Mouse (Mus musculus) lung, postnatal 25 days (tissue): ENCODE measurements around the gene Galns.
"Not testable (repeated sequence)": the region's sequence is repeated elsewhere in the genome, so short reads cannot be mapped to it uniquely, and the experiment has no call there.

Experiments
- DNase-seq: peaks from one replicate; pipeline ENCODE4 v3.0.0; 2022; ENCODE audit warnings: low spot score

Gene Galns

DNA sequence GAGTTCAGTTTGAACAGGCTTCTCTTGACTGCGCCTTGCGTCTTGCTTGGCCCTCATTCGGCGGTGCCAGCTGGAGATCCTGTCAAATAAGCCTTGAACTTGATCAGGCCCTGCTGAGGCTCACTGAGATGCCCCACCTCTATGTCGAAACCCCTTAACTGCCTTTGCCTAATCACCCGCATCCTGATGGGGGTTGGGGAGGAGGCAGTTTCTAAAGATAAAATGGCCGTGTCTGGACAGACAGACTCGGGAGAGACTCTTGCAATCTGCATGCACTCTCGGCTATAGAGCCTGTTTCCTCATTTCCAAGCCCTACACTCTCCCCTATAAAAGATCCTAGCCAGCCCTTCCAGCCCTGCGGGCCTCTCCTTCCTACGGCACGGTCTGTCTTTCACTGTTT, 18.0 kb downstream of the Galns start:
- no peak for DNase-seq

DNA sequence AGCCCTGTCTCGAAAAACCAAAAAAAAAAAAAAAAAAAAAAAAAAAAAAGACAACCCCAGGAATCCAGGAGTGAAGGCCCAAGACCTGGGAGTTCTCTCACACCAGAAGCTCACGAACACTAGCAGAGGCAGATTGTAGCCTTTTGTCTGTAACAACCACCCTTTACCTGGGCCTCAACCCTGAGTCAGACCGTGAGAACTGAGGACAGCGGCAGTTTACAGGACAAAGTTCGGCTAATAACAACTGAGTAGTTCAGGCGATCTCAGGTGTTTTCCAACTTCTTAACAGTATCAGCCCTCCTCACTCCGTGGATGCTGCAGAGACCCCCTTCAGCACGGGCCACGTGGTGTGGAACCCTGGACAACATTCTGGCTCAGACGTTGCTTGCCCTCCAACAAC, 24.5 kb downstream of the Galns start:
- no peak for DNase-seq

DNA sequence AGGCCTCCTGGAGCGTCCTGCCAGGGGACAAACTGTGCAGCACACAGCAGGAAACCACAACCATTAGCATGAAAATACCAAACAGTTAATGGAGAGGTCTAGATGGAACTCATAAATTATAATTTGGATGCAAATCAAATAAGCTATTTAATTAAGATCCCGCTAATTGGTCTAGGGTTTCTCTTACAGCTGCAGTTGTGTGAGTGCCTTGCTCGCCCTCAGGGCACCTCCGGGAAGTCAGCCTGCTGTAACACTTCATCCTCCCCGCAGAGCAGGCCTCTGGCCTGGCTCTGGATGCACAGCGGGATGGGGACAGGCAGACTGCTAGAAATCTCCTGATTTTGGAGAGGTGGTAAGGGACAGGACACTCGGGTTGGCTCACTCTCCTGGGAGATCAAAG, 25.1 kb downstream of the Galns start:
- DNase-seq: no peak

DNA sequence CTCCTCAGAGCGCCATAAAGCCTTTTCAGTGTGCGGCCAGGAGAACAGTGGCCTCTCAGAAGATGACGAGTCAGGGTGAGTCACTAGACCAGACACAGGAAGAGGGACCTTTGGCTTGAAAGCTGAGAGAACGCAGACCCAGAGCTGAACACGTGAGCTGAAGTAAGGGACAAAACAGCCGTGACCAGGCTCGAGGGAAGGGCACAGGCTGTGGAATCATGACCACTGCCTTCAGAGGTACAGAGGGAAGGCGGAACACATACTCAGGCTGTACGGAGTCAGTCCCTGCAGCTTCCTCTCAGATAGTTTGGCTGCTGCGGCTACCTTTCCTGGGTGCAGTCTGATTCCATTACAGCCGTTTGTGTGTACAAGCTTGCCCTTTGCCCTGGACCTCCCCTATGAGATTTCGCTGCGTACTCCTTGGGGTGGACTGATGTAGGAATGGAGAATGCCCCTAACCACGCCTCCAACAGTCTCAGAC, 25.8 kb downstream of the Galns start:
- DNase-seq: no peak

DNA sequence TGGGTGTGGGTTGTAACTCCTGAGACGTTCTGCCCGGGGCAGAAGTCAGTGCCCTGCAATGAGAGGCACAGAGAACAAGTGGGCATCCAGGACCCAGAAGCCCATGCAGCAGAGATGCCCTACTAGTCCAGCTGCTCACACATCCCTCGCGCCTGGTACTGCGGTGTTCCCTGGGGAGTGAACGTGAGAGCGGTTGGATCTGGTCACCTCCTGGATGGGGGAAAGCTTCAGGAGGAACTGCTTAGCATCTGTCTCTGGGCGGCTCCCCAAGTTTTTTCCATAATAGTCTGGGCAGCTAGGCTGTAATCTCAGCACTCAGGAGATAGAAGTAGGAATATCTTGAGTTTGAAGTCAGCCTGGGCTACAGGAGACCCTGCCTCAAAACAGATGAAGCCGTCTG, 26.3 kb downstream of the Galns start:
- no peak for DNase-seq

DNA sequence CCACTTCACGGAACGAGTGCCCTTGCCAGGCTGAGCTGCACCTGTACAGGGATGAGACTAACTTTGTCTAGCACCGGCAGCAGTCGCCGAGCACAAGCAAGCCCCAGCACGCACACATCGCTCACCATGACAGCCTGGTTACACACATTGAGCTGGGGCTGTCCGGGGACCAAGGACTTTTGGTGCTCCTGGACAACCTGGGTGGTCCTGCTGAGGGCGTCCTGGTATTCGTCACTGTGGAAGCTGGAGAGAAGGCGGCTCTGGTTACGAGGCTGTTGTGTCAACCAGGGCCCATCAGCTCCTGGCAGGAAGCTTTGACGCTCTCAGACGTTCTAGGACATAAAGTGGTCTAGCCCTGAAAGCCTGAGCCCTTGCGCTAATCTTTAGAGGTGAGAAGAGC, 30.3 kb downstream of the Galns start:
- DNase-seq: no peak

DNA sequence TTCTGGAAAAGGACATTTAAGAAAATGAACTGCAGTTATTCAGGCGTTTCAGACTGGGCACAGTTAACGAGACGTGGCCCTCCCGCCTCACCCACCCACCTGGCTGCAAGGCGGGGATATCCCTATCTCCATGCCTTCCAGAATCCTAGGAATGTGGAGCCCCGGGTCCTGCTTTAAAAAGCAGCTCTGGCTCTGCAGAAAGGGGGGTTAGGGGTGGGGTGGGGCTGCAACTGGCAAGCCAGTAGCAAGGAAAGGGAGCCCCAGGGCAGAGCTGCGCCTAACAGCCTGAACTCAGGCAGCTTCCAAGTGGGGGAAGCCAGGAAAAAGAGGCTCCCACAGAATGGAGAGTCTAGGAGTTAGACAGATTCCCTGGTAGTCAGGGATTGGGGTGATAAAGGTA, 32.1 kb downstream of the Galns start:
- no peak for DNase-seq

DNA sequence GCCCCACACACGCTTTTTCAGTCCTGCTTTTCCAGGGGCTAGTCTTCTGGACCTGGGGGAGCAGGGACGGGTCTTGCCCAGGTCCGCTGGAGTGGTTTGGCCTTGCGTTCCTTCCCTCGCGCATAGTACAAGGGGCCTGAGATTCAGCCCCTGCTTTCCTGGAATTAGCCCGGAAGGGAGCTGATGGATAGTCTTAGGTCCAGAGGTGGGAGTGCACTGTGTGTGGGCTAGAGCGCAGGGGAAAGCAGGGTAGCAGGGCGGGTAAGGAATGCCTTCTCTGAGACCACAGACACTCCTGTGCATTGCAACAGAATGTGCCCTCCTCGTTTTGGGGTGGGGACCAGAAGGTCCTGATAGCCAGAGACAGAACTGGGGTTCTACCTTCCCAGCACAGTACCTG, 34.1 kb downstream of the Galns start:
- DNase-seq: no peak

DNA sequence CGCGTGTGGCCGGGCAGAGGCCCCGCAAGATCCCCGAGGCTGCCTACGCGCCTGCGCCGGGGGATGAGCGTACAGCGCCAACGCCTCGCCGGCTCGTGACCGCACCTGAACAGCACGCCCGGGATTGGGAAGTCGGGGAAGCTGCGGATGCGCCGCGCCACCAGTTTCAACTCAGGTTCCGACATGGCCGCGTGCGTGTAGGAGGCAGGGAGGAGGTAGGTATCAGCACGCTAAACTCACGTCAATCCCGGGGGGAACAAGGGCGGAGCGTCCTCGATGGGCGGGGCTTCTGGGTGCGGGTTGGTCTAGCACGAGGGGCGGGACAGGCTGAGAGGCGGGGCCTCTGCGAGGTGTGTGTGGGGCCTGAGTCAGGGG, 34.6 kb downstream of the Galns start, which contains the start of gene Aprt:
Gene Aprt, minus strand, starts transcription at position 262 of the 375 bp plus-strand sequence.
- DNase-seq: peak; percentile 96

DNA sequence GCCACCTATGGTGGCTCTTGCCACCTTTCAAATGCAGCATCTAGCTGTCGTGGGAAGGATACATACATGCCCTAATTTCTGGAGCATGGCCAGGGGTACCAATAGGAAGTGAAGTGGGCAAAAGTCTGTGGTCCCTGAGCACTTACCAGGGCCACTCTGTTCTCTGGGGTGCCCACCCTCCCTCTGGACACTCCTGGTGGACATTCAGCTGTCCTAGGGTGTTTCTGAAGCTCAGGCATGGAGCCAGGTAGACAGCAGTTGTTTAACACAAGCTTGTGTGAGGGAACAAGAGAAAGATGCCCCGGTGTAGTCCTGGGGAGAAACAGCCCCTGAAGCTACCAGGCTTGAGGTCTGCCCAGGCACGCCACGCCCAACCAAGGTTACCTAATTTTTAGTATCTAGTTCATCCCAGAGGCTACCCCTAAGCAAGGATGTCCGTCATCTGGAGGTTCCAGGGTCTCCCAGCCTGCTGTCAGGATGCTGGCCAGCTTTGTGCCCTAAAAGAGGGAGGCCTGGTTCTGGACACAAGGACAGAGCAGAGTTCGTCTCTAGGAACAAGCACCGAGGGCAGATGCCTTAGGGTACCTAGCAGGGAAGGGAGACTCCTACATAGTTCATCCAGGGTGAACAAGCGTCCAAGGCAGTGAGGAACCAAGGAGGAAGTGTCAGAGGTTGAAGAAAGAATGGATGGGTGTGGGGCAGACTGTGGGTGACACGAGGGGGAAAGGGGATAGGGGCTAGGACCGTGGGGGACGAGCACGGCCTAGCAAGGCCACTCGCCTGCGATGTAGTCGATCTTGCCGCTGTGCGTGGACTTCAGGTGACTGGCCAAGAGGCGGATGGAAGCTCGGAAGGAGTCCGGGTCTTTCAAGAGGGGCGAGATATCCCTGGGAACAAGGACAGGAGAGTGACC, 35.3 kb downstream of the Galns start:
- DNase-seq: no peak

DNA sequence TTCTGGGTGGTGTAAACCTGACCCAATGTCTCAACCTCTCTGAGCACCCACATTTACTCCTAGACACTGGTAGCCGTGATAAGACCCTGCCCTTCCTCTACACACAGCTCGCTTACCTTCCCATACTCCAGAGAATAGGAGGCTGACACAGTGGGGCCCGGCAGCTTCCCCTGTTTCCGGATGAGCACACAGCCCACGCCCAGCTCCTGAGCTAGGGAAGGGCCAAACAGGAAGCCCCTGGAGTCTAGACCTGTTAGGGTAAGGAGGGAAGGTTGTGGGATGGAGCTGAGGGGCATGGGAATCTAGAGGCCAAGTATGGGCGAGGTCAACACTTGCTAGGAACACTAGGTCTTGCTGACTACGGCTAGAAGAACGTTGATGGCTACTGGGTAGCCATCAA, 36.0 kb downstream of the Galns start:
- DNase-seq: no peak

DNA sequence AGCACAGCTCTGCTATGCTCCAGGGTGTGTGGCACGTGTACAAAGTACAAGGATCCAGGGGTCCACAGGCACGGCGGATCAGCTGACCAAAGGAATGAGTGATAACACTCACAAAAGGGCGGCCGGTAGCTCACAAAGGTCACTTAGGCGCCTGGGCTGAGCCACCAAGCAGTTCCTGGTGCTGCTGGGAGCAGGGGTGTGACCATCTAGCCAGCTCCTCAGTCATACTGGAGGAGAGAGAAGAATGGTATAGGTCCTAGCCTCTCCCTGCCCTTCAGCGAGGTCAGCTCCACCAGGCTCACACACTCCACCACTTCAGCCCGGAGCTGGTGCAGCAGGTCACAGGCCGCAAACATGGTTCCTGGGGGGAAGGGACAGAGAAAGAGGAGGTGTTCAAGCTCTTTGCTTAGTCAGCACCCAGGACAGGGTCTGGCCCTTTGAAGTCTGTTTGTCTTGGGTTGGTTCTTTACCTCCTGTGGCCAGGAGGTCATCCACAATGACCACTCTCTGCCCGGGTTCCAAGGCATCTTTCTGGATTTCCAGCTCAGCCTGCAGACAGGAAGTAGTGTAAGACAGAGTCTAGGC, 36.5 kb downstream of the Galns start:
- DNase-seq: no peak

DNA sequence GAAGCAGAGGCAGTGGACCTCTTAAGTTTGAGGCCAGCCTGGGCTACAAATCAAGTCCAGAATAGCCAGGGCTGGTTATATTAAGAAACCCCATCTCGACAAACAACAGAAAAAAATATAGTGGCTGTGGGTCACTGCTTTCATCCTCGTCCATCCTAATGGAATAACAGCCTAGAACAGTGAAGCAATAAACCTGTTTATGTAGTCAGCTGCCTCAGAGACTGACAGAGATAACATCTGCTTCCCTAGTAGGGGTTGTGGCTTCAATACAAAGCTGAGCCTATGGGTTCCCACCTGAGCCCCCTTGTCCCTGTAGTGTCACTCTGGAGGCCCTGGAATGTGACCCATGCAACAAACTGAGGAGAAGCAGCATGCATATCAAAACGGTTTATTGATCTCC, 37.0 kb downstream of the Galns start:
- no peak for DNase-seq

DNA sequence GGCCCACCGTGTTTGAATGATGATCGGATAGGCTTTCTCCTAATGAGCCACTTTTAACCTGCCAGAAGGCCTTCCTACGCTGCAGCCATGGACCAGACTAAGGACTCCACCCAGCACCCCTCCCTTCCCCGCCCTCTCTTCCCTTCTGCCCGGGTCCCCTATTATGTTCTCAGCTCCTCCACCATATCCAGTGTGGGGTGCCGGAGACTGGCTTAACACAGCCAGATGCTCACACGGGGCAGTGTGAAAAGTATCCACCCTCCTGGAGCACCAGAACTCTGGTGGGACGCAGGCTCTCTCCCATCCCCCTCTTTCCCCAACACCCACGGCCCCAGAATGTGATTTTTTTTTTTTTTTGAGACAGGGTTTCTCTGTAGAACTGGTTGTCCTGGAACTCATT, 37.7 kb downstream of the Galns start:
- DNase-seq: no peak

DNA sequence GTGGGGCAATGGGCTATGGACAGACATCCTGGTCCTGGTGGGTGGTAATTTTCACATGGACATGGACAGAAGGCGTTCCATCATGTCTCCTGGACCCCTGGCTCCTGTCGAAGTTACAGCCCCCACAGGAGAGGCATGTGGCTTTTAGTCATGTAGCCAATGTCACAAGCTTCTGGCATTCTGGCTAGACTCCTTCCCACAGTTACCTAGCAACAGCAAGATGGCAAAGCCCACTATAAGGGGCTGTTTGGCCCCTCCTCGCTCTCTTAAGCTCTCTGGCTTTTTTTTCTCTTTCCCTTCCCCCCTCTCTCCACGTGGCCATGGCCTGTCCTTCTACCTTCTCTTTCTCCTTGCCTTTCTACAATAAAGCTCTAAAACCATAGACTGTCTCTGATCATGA, 38.1 kb downstream of the Galns start:
- not testable (repeated sequence) for DNase-seq

DNA sequence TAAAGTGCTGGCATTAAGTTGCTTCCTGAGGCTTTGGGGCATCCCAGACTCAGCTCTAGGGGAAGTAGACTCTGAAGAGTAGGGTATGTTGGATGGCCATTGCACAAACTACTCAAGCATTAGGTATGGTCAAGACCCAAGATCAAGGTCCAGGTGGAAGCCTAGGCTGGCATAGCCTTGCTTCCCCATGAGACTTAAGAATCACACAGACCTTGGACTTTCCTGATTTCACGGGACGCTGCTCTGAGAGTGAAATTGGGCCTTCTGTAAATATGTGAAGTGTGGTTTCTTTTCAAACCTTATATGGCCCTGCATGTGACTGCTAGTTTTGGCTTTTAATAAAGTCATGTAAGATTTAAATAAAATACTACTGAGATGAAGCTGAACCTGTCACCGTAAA, 38.5 kb downstream of the Galns start:
- no peak for DNase-seq

DNA sequence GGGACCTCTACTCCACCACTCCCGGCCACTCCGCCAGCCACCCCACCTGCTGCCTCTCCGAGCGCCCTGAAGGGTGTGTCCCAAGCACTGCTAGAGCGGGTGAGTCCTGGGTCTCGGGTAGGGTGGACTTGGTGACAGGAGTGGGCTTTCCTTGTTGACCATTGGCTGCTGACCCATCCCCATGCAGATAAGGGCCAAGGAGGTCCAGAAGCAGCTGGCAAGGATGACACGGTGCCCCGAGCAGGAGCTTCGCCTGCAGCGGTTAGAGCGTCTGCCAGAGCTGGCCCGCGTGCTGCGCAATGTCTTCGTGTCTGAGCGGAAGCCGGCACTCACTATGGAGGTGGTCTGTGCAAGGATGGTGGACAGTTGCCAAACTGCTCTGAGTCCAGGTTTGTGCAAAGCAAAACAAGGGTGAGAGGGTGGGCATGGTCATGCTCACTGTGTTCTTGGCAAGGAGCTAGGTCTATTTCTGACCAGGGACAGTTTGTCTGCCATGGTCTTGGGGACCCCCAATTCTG, 39.5 kb downstream of the Galns start:
- DNase-seq: no peak

DNA sequence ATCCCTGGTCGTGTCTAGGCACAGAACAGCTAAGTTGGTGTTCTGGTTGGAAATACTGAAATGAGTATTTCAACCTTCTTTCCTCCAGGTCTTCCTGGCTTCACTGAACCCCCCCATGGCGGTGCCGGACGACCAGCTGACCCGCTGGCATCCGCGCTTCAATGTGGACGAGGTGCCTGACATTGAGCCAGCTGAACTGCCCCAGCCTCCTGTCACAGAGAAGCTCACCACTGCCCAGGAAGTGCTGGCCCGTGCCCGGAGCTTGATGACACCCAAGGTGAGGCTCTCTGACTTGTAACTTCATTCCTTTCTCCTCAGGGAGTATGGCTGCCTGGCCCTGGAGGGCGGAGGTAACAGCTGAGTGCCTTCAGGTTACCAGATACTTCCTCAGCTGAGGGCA, 40.1 kb downstream of the Galns start:
- DNase-seq: no peak

DNA sequence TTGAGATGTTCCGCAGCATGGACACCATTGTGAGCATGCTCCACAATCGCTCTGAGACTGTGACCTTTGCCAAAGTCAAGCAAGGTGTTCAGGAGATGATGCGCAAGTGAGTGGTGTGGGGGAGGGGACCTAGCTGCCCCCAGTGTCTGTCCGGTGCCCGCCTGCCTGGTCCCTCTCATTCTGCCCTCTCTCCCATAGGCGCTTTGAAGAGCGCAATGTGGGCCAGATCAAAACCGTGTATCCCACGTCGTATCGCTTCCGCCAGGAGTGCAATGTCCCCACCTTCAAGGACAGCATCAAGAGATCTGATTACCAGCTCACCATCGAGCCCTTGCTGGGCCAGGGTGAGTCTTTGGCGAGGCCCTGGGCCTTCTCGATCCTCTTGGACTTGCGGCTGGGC, 41.3 kb downstream of the Galns start:
- DNase-seq: no peak

DNA sequence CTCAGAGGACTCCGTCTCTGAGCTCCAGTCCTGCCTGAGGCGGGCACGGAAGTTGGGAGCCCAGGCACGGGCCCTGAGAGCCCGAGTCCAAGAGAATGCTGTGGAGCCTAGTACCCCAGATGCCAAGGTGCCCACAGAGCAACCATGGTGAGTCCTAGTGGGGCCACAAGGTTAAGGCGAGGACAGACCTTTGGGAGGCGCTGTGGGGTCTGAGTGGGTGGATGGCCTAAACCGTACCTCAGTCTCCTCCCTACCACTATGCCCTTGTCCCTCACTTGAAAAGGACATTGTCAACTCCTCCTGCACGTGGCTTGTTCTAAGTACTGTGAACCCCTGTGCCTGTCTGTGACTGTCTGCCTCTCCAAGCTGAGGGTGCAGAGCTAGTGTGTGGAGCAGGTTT, 41.9 kb downstream of the Galns start:
- DNase-seq: no peak

DNA sequence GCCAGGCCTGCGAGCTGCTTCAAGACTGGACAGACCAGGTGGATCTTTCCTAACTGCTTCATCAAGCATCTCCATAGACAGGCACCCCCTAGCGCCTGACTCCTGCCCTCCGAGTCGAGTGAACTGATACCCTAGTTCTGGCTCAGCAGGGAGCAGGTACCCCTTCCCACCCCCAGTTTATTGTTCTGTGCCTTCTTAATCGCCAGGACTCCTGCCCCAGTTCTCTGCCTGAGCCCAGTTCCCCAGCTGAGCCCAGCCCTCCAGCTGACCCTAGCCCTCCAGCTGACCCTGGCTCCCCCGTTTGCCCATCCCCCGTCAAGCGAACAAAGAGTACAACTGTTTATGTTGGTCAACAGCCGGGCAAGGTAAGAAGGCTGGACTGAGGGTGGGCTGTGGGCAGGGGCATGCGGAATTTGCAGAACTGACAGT, 42.4 kb downstream of the Galns start:
- no peak for DNase-seq

DNA sequence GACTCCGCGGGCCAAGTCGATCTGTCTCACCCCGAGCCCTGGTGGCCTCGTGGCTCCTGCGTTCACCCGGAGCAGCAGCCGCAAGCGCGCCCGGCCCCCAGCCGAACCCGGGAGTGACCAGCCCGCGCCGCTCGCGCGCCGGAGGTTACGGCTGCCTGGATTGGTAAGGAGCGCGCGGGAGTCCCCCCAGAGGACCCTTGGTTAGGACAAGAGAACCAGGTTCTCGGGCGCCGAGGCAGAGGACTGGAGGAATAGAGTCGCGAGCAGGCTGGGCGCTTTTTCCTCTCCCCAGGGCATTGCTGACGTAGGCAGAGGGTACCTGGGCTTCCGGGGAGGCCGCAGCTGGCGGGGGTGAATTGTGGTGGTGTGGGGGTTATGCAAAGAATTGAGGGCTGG, 43.2 kb downstream of the Galns start:
- no peak for DNase-seq

DNA sequence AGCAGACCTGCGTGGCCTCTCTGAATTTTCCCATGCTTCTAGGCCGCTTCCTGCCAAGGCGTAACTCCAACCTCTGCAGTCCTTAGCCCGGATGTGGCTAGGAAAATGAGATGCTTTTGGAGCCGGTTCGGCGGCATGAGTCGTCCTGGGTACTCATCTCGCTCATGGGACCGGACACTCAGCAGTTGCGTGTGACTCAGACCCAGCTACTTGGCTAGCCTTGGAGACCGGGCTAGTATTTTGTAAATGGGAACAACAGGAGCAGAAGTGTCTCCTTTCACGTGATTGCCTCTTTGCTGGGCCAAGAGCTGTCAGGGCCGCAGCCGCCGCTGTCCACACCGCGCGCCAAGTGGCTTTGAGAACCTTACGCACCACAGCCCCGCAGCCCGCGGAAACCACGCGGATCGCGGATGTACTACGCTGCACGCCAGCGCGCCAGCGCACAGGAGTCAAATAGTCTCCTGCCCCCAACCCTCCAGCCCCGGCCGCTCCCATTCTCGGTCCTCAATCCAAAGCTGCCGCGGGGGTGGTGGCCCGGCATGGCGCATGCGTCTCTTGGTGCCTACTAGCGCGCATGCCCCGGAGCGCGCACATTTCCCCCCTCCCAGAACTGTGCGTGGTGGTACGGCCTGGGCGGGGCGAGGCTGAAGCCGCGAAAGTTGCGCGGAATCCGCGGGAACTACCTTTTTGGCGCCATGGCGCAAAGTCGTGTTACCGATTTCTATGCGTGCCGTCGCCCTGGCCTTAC, 43.7 kb downstream of the Galns start, which contains the start of gene Cdt1:
Gene Cdt1, plus strand, starts transcription at position 655 of the 748 bp plus-strand sequence.
- DNase-seq: peak; percentile 95
